Mouse (Mus musculus) liver, adult 2 months (tissue): Measurements from ENCODE around the gene Ltb4r1.

ENCODE experiments used
- CTCF ChIP-seq: fragments of 200-500 bp; IDR thresholded peaks from 2 replicates; pipeline ENCODE4 v1.5.1; 2011; ENCODE audit warnings: low read depth, low read length, control low read depth
- POLR2A ChIP-seq: fragments of 200-500 bp; IDR thresholded peaks from 2 replicates; pipeline ENCODE4 v1.6.1; 2011; ENCODE audit warnings: low read length, control low read depth; ENCODE audit not compliant: insufficient read depth; ENCODE audit errors: extremely low read depth

DNA sequence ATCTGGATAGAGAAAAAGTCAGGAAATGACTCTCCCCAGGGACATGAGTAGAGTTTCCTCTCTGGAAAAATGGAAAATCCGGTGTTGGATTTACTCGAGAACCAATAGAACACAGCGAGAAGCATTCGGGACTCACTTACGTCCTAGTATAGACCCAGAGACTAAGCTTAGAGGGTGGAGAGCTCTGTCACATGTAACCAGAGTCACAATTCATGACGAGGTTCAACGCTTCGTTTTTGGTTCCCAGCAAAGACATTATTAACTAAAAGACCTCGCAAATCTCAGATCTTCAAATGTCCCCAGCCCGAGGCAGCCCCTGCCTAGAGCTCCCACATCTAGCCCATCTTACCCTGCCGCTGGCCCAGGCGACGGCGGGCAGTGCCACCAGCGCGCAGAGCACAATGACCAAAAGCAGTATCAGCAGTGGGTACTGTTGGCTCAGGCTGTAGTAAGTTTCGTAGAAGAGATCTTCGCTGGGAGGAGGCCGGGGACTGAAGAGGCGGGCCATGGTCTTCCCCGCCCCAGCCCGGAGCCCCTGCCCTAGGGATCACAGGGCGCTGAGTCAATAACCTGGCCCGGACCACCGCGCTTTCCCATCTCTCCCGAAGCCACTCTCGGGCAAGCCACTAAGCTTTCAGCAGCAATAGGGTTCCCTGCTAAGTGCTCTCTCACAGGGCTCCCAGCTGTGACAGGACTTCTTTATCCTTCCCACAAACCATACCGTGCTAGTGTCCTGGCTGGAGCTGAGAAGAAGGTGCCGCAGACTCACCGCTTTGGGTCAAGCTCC is 17.6 kb downstream of the Ltb4r1 start:
- TF ChIP-seq POLR2A: no peak
- no peak for TF ChIP-seq CTCF
